Mouse (Mus musculus) fibroblast of lung, adult 2 months (primary cell): Measurements from ENCODE around the gene Rccd1.

Experiments used
- DNase-seq: peaks from one replicate; pipeline ENCODE4 v3.0.0-alpha.2; 2011; ENCODE audit warnings: low read depth

The Rccd1 gene

DNA sequence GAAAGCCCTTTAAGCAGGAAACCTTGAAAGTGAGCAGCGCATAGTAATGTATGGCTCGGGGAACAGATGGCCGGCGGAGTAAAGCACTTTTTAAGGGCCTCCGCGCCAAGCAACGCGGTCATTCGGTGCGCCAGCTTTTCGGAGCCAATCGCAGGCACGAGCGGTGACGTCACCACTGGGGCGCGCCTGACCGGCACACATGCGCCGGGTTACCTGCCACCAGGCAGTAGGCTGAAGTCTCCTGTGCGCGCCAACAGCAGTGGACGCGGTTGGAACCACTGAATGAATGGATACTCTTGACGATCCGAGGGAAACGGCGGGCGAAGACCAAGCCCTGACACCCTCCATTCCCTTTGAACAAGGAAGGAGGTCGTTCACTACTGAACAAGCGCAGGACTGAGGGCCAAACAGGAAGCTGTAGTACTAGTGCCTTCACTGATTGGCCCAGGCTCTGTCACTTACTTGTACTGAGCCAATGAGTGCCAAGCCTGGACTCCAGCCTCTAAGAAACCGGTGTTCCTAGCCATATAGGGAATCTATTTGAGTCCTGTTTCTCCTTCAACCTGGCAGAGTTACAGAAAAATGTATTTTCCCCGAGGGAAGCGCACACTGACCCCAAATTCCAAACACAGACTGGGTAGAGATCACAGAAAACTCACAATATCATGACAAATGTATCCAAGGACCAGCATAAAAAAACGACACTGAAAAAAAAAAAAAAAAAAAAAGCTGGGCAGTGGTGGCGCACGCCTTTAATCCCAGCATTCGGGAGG lies at the start of gene Rccd1:
Gene Rccd1 (minus strand): TSS at position 412 of the 773 bp plus-strand sequence.
- DNase-seq, result peak; percentile 95

DNA sequence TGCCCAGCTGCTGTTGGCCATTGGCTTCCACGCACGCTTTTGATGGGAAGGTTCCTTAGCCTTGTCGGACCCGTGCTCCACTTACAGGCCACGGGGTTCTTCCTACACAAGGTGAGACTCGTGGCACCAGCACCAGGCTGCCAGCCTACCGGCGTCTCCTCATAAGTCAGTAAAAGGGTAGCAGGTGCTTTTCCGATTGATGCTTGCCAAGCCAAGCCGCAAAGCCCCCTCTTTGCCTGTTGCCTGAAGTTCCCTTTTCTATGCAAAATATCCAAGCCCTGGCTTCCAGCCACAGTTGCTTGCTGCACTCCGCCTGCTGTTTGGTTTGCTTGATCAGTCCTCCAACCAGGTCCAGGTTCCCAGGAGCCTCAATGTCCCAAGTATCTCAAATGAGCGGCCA lies 49.6 kb upstream of the Rccd1 start:
- no peak for DNase-seq

DNA sequence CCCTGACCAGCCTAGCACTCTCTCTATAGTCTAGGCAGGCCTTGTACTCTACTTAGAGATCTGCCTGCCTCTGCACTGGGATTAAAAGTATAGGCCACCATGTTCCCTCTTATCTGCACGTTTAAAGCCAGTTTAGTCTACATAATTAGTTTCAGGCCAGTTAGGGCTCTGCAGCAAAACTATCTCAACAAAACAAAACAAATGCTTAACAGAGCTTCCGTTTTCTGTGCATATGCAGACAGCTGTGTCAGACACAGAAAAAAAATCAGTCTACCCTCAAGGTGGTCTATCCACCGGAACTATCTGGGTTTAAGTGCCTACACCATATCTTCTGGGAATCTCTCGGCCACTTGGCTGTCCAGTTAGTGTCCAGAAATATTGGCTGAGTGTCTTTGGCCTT lies 49.1 kb upstream of the Rccd1 start:
- no peak for DNase-seq

DNA sequence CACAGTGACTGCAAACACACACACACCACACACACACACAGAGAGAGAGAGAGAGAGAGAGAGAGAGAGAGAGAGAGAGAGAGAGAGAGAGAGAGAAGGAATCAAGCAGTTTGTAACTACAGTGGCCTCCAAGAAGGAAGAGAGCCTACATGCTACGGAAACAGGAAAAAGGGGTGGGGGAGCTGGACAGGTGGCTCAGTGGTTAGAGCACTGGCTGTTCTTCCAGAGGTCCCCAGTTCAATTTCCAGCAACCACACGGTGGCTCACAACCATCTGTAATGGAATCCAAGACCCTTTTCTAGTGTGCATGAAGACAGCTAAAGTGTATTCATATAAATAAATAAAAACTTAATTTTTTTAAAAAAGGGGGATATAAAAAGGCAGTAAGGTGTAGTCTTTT lies 48.4 kb upstream of the Rccd1 start:
- DNase-seq, result no peak

DNA sequence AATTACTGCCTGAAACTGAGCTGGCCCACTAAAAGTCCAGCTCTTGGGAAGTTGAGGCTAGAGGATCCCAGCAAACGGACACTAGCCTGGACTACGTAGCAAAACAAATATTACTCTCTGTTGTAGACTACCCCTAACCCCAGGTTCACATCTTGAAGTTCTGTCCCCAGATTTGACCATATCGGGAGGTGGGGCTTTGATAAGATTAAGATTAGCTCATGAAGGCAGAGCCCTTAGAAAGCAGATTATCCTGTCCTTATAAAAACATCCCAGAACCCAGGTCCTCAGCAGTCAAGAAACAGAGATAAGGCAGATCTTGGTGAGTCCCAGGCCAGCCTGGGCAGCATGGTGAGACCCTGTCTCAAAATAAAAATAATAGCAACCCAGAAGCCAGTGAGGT lies 47.9 kb upstream of the Rccd1 start:
- no peak for DNase-seq

DNA sequence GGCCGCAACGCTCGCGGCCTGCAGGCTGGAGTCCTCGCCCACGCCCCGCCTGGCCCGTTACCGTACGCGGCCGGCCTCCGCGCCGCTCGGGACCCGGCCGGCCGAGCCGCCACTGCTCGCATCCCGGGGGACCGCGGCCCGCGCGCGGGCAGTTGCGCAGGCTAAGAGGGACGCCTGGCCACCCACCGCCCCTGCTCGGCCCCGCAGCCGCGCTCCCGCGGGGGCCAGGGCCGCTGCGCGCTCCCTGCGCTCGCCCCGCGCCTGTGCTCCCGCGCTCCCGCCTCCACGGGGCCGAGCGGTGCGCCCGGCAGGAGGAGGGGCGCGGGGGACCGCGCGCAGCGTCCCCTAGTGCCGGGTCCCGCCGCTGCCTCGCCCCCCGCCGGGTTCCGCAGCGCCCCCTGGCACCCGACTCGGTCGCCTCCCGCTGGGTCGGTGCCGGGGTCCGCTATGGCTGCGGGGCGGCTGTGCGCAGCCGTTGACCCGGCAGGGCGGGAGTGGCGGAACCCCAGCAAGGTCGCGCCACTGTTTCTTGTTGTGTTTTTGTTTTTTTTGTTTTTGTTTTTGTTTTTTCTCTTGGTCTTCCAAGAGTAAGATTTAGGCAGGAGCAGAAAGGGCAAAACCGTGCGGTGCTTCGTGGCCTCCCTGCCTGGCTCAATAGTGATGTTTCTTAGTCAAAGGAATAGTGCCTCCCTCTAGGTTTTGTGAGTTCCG lies 46.9 kb upstream of the Rccd1 start, which contains the start of gene Man2a2:
Gene Man2a2 (minus strand): TSS at position 335 of the 711 bp plus-strand sequence.
- no peak for DNase-seq

DNA sequence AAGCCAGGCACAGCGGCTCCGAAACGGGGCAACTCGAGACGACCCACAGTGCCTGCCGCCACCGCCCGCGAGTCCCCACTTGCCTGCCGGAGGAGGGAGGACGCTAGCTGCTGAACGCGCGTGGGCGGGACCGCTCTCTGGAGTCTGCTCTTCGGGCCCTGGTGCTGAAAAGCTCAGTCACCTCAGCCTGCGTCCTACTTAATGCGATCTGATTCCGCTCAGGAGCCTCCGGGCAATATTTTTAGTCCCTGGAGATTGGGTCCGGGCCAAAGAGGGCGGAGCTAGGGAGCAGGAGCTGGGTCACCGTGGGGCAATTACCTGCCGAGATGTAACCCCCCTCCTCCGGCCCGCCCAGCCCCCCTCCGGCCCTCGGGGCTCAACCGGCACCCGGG lies 46.4 kb upstream of the Rccd1 start:
- no peak for DNase-seq

DNA sequence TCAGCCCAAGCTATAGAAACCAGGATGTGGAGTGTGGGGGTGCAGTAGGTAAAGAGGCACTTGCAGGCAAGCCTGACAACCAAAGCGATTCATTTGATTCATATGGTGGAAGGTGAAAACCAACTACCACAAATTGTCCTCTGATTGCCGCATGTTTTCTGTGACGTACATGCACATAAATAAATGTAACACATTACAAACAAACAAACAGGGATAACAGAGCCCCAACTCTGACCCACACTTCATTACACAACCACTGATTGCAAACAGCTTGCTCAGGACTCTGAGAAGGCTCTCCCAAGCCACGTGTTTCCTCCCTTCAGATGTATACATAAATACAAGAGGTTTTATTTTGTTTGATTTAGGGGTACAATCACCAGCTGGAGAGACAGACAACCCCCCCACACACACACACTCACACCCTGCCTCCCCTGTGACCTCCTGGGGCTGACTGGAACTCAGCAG lies 45.7 kb upstream of the Rccd1 start:
- no peak for DNase-seq

DNA sequence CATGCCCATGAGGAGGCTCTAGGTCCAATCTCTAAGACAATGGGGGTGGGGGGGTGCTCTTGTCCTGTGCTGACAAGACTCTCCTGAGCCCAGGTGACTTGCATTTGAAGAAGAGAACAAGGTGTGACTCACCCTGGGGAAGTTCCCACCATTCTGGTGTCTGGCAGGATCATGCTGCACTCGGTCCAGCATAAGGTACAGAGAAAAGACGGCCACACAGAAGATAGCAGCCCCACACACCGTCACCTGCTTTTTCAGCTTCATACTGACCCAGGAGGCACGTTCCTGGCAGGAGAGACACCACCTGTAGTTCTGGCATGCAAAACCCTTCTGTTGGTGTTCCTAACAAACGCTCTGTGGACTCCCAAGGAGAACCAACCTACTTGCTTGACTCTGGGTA lies 45.2 kb upstream of the Rccd1 start:
- DNase-seq, result no peak

DNA sequence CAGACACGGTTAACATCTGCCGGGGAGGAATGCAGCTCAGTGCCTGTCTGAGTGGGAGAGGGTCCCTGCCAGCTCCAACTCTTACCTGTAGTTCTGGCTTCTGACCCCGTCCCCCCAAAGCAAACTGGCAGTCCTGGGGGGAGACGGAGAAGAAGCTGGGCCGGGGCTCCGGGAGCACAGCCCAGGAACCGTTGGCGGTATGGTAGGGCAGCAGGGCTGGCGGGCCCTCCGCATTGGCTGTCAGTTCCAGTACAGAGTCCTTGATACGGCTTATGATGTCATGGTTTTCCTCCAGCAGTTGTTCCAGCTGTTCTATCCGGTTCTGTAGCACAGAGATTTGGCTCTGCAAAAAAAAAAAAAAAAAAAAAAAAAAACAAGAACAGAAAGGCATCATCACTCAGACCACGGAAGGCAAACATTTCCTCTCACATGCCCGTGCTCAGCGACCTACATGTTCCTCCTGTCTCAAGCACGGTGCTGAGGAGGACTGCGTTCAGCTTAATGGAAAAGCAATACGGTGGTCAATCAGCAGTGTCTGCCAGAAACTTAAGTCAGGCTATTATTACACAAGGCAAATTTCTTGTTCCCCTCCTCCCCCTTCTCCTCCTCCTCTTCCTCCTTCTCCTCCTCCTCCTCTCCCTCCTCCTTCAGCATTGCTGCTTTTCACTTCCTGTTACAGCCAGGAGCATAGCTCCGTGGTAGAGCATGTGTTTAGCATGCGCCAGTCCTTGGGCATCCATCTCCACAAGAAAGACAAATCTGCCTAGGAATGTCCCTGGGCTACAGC lies 44.6 kb upstream of the Rccd1 start:
- no peak for DNase-seq

DNA sequence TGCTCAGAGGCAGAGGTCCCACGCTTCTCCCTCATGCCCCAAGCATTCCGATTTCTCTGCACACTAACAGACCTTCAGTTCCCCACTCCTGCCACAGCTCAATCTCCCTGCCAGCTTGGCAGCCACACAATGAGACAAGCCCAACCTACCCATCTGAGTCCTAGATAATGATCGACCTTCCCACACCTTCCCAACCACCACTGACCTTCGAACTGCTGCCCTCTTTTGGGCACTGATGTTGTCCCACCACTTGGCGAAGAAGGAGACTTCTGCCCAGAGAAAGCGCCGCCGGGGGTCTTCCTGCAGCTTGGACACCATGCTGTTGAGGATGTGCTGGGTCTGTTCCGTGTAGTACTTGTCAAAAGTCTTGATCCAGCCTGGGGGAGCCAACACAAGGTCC lies 43.8 kb upstream of the Rccd1 start:
- no peak for DNase-seq

DNA sequence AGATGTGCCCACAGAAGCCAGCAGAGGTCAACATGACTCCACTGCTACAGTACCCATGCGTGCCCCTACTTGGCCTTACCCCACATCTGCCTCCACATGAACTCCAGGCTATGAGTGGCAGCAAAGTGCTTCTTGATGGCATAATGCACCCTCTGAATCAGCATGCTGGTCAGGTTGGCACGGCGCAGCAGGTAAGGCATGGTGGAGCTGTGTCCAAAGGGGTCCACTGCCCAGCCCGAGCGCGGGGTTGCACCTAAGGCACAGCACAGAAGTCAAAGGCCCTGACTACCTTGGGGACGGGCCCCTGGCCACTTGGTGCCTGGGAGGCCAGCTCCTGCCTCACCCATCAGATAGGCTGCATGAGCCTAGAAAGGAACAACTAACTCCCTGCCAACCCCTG lies 43.0 kb upstream of the Rccd1 start:
- DNase-seq, result no peak

DNA sequence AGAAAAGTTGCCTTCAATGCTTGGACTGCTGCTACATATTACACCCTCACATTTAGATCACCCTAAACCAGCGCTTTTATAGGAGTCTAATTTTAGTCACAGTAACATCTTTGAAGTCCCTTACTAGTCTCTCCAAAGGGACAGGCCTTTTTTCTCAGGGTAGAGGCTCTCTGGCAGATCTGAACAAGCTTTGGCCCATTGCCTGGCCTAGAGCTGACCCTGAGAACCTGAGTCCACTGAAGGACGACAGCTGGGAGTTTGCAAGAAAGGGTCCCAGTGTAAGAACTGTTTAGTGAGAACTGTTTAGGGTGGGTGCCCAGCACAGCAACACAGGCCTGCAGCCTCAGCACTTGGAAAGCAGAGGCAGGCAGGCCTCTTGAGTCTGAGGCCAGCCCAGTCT lies 41.5 kb upstream of the Rccd1 start:
- no peak for DNase-seq

DNA sequence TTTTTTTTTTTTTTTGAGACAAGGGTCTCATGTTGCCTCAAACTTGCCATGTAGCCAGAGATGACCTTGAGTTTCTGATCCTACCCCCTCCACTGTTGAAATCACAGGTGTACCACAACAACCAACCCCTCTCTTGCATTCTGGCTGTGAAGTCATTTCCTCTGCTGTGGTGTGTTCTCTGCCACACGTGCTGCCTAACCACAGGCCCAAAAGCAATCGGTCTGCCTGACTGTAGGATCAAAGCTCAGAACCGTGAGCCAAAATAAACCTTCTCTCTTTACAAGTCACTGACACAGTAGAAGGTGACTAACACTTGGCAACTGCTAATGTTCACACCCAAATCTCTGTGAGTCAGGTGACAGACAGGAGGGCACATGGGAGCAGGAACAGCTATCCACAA lies 36.2 kb upstream of the Rccd1 start:
- no peak for DNase-seq

DNA sequence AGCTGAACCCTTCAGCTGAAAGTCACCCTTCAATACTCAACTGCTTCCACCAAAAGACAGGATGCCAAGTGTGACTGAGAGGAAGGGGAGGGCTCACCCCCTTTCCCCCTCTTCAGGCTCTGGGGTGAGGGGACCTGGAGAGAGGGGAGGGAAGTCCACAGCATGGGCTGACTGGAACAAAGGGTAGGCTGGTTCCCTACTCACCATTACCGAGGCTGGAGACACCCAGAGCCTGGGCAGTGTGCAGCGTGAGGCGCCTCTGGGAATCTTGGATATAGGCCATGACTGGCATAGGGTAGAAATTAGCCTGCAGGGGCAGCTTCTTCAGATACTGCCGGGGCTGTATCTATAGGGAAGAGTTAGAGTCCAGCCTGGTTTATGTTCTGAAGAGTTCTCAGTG lies 33.8 kb upstream of the Rccd1 start:
- DNase-seq, result no peak

DNA sequence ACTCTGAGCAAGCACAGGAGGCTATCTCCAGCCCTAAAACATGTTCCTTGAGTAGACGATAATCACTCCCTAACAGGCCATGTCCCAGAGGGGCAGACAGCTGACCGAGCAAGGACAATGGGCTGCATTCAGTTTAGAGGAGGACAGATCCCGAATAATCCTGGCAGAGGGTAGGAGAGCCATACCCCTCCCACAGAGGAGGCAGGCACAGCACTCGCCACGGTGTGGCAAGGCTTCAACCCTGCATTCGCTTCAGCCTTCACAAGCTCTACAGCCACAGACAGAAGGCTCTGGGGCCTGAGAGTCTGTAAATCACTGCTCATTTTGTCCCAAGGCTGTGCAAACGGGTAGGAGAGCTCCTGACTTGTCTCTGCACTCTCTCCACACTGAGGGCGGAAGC lies 32.9 kb upstream of the Rccd1 start:
- DNase-seq, result no peak

DNA sequence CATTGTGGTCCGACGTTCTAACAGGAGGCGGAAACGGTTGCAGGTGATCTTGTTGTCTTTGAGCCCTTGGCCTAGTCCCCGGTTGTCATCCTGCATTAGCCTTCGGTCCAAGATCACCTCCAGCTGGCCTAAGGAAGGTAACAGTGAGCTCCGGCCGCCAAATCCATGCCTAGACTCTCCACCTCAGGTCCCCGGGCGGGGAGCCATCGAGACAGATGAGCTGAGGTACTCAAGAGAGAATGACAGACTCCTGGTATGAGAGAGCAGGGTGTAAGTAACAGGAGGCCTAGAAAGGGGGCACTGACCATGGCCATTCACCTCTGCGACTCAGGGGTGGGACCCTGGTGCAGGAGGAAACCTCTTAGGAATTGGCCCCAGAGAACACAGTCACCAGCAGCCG lies 32.1 kb upstream of the Rccd1 start:
- DNase-seq, result no peak

DNA sequence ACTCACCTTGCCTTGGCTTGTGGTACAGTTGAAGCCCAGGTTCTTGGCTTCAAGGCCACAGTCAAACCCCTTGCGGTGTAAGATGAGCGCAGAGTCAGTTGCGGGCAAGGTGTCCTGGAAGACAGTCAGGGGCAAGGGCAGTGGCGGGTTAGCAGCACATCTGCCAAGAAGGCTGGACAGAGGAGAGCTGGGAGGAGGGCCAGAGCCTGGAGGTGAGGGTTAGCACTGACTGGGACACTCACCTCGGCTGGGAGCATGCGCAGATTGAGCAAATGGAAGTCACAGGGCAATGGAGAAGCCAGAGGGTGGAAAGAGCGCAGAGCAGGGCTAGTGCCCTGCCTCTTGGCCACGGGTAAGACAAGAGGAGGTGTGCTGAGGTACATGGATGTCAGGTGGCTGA lies 28.7 kb upstream of the Rccd1 start:
- no peak for DNase-seq

DNA sequence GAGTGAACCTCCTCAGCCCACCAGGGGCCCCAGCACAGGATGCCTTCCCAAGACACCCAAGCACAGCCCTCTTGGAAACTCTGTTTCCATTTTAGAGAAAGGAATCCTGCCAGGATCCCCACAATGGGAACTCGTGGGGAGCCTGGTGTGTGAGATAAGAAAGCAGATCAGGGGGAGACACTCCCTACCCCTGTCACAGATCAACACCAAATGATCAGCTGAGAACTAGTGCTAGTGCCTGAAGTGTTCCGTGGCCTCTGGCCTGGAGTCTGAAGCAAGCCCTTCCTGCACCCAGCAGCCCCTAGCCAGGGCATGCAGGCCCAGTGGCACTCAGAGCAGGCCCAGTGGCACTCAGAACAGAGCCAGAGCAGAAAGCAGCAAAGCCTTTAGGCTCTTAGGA lies 26.6 kb upstream of the Rccd1 start:
- no peak for DNase-seq

DNA sequence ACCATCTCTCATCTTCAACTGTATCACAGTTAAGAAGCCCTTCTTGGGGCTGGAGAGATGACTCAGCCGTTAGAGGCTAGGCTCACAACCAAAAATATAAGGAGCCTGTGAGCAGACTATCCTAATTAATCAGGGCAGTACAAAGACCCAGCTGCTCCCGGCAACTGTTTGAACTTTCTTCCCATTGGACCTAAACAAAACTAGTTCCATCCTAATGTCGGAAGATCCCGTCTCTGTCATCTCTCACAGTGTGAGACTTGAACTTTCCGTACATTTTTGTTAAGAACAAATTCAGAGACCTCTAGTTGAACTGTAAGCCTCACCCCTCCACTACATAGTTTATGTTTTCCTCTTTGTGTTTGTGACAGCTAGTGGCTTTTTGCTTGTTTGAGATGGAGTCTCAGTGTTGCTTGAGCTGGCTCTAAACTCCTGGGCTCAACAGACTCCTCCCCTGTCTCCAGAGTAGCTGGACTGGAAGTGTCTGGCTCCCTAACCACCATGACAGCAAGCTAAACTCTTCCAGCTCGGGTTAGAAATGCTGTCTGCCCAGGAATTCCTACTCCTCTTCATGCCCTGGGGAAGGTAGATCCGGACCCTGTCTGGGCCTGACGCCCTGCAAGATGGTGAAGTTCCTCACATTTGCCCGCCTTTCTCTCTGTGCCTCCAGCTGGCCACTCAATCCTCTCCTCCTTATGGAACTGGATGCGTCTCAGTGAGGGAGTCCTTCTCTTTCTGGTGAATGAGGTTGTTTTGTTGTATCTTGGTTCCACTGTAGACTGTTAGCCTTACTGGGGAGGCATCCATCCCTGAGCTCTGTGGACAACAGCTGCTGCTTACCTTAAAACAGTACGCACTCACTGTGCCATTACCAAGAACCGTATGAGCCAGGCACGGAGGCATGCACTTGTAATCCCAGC lies 23.7 kb upstream of the Rccd1 start:
- DNase-seq, result no peak

DNA sequence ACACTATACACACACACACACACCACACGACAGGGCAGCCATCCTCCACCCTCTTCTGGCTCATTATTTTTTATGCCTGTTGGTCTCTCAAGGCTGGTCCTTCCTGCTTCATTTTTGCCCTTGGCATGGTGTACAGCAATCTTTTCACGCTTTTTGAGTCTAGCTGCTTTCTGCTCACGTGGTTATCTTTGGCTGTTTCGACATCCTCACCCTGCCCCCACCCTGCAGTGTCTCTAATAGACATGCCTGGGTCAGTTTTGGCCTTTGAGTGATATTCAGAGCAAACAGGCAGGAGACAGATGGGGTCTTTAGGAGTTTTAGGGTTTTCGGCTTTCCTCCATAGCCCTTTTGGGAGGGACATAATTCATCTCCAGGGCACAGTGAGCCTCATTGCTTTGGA lies 22.6 kb upstream of the Rccd1 start:
- DNase-seq, result no peak

DNA sequence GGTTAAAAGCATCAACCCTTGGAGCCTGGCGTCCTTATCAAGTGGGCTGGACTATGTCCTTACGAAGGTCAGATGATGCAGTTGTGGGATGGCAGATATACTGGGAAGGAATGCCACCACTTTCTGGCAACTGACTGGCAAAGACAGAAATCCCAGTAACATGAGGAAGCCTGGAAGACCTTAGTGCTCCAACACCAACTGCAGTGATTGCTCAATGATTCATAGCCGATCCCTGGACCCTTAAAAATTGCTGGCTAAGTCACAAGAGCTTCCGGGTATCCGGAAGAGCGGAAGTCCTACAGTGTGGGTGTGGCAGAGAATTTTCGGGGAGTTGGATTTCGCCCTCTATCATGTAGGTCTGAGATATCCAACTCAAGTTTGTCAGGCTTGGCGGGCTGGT lies 21.9 kb upstream of the Rccd1 start:
- DNase-seq, result no peak
